Mouse (Mus musculus): ENCODE measurements around the gene Rabl6.
A peak's percentile ranks its signal among the peaks of the same experiment; 100 is the strongest.

Rabl6 gene

DNA sequence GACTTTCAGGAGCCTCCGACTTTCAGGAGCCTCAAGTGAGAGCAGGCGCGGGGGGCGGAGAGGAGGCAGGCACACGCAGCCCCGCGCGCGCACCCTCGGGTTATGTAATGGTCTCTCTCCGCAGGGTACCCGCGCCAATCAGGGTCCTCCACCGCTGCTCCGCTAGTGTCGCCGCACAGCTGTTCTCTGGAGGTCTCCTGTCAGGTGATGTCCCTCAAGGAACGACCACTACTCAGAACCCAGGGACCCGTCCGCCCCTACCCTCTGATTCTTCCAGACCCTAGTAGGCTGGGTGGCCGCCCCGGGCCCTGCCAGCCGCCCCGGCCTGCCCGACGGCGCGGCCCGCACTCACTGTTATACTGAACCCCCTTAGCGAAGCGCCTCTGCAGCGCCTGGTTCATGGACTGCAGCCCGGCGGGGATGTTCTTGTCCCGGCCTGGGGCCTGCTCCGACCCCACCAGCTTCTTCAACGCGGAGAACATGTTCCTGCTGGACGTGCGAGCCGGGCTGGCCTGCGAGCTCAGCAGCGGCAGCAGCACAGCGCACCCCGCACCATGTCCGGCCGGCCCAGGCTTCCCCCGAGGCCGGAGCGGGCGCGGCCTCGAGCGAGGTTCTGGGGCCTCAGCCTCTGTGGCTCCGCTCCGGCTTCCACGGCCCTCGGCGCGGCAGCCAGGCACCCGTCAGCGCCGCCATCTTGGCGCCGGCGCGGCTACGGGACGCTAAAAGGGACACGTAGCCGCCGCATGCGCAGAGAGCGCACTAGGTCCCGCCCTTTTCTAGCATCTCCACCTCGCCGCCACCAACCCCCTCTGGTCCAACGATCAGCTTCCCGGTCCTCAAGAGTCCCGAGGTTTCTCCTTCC is at the start of gene Rabl6:
Gene Rabl6, minus strand, starts transcription at position 761 of the 862 bp plus-strand sequence.
- peak; percentile 76 for DNase-seq (ENCODE audit: low spot score)

DNA sequence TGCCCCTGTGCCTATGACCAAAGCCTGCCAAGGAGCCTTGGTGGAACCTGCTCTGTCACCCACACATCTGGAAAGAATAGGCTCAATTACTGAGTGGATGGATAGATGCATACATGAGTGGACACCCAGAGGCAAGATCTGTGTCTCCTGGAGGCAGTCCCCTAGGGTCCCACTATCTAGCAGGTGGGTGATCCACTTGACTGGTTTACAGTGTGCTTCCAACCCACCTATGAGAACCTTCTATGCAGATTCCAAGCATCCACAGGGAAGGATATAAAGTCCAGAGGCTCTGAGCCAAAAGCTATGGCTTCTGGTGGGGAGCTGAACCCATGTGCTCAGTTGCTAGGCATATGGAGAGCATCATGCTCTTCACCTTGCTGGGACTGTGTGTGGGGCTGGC is 49.3 kb upstream of the Rabl6 start, which contains the start of gene Lcn5:
Gene Lcn5, plus strand, starts transcription at position 301 of the 400 bp plus-strand sequence.
- DNase-seq (ENCODE audit: low spot score), result no peak

DNA sequence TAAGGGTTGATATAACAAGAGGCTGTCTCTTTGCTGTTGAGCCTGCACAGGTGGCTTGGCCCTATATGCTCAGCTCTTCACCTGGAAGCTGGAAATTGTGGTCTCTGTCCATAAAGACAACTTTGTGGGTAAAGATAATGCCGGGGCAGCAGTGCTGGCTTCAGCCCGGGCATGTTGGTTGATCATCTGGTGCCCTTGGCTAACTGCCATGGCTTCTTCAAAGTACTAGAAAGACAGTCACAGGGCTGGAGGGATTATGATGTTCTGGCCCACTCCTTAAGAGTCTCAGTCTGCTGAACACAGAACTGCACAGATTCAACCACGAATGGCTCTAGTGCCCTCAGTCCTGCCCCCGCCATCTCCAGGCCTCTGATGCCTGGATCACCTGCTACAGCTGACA is 48.9 kb upstream of the Rabl6 start:
- DNase-seq (ENCODE audit: low spot score), result no peak

DNA sequence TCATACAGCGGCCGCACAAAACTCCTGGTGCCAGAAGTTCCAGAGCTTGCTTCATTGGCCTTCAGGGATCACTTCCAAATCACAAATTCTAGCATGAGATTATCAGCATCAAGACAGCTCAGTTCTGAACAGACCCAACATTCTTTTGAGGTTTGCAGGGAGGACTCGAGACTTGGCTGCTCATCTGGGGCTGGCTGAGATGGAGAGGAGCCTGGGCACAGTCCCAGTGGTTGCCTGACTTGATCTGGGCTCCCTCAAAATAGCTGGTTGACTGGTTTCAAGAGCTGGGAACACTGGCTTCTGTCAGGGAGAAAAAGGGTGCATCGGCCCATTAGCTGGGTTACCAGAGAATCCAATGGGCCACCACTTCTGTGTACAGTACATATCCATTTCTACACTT is 48.4 kb upstream of the Rabl6 start:
- DNase-seq (ENCODE audit: low spot score), result no peak

DNA sequence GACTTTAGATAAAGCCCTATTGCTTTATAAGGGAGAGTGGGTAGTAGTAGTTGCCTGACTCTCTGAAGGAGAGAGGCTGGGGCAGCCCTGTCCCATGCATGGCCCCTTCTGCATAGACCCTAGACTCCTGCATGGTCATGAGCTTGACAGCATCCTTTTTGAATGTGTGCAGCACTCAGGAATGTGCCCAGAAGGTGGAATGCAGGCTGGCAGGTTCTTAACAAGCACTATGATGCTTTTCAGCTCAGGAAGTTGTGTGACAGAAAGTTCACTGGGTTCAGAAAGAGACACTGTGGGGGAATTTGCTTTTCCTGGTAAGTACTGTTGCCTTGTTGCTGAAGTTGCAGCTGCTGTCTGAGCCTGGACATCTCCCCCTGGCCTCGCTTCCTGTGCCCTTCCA is 46.2 kb upstream of the Rabl6 start:
- DNase-seq (ENCODE audit: low spot score), result no peak

DNA sequence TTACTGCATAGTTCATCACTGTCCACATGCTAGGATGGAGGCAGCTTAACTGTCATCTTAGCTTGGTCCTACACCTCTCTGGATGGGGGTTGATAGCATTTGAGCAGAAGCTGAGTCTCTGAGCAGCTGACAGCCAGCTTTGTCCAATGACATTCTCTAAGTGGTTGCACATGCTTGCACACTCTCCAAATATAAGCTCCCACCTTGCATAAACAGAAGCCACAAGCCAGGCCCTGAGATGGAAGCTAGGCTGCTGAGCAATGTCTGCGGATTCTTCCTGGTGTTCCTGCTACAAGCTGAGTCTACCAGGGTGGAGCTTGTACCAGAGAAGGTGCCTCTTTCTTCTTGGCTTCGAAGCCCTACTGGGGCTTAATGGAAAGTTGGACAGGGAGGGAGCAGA is 44.6 kb upstream of the Rabl6 start, which contains the start of gene Lcn8:
Gene Lcn8, plus strand, starts transcription at position 219 of the 400 bp plus-strand sequence.
- DNase-seq (ENCODE audit: low spot score), result no peak

DNA sequence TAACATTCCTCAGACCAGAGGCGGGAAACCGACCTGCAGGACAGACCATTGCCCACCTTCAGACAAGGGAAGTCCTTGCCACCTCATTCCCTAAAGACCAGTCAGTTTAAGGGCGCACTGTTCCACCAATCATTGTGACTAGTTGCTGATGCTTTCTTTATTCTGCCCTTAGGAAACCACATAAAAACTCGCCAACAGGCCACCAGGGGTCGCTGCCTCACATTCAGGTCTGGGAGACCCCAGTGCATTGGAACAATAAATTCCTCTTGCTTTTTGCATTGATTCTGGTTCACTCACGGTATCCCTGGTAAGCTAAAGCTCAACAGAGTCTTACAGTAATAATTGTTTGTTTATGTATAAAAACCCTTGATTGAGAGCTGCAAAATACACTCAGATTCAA is 31.6 kb upstream of the Rabl6 start:
- DNase-seq (ENCODE audit: low spot score), result no peak

DNA sequence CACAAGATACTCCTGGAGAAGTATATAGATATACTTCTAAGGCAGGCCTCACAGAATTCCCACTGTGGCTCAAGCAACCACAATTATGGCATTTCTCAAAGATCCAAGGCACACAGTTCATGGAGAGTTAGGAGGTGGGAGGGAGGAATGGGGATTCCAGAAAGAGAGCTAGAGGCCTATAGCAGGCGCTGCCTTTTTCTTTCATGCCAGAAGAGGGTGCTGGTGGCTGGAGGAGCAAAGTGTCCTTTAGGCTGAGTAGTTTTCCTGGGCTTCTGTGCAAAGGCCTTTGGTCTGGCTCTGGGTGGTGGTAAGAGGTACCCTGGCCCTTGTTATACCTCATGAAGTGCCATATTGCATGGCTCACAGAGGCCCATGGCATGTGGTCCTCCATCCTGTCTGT is 25.7 kb upstream of the Rabl6 start:
- no peak for DNase-seq (ENCODE audit: low spot score)

DNA sequence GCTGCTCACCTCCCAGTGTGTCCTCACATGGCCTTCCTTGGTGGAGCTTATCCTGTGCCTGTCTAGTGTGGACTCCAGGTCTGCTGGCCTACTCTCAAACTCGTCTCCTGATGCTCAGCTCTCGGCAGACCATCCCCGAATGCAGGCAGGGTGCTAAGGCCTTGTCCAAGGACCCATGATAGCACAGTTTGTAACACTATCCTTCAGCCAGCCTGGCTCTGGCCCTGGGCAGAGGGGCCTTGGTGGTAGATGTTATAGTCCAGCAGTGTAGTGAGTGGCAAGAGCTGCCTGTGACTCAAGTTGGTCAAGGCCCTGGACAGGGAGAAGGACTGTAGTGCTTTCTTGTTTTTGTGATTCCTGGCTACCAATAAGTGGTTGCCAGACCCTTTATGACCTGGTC is 25.3 kb upstream of the Rabl6 start:
- DNase-seq (ENCODE audit: low spot score), result no peak

DNA sequence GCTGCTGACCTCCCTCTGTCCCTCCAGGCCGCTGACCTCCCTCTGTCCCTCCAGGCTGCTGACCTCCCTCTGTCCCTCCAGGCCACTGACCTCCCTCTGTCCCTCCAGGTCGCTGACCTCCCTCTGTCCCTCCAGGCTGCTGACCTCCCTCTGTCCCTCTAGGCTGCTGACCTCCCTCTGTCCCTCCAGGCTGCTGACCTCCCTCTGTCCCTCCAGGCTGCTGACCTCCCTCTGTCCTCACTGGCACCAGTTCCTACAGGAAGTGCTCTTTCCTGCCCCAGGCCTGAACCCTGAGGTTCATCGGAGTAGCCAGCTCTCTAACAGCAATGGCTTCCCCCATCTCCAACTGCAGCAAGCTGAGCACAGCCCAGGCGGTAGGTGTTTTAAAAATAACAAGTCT is 20.4 kb upstream of the Rabl6 start:
- no peak for DNase-seq (ENCODE audit: low spot score)

DNA sequence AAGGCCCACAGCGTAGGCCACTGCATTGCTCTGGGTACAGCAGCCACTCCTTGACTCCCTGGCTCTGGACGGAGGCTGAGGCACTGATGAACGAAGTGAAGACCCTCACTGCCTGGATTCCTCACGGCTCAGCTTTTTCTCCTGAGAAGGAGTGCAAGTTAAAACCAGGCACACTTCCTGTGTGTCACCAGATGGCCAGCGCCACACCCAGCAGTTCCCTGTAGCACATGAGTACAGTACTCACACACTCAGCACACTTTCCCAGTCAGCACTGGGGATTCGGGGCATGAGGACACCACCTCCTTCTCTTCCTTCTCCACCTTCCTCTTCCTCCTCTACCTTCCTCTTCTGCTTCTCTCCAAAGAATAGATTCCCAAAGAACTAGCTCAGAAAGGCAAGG is 19.5 kb upstream of the Rabl6 start, which contains the start of gene Fcna:
Gene Fcna, minus strand, starts transcription at position 220 of the 400 bp plus-strand sequence.
- DNase-seq (ENCODE audit: low spot score), result no peak

DNA sequence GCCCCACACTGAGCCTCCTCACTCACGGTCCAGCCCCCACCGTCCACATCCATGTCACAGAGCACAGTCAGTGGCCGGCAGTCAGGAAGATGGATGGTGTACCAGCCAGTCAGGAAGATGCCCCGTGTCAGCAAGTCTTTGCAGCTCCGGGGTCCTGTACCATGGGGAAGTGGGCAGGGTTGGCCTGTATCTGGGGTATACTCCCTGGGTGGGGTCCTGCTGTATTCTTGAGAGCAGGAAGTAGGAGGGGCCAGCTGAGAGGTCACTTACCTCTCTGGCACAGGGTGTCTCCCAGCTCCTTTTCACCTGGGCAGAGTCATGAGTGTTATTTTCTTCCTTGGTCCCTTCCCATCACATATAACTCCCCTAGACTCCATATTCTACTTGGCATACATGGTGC is 17.7 kb upstream of the Rabl6 start:
- no peak for DNase-seq (ENCODE audit: low spot score)

DNA sequence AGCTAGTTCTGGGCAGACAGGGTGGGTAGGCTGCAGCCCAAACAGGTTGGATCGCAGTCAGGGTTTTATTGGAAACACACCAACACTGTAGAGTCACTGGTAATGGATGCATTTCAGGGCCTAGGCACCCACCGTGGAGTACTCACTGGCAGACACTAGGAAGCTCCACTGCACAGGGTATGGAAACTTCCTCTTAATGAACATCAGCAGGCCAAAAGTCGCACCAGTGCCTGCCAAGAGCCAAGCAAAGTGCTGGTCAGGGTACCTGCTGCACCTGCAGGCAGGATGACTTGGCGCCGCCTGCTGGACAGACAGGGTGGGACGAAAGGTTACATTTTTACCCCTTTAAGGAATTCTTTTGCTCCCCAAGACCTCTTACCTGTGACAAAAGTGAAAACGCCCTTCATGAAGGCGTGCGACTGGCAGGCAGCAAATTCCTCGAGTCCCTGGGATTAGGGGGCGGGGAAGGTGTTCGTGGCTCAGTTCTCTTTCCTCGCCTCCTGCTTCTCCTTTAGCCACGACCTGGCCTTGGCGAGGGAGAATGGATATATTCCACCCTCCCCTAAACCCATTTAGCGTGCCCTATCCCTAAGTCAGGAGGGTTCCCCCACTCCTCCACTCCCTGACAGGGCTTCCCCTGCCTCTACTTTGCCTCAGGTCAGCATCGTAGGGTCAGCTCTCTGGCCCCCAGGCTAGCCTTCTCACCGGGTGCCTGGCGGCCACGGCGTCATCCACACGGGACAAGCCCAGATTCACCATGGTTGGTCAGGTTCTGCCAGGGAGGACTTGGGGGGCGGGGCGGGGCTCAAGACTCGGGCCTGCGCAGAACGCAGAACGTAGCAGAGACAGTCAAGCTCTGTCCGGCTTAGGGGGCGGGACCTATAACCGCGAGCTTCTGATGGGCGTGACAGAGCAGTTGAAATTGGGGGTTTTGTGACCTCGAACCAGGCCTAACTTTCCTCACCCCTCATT is 13.2 kb upstream of the Rabl6 start, which contains the start of gene Tmem141:
Gene Tmem141, minus strand, starts transcription at position 777 of the 972 bp plus-strand sequence.
- peak; percentile 18 for DNase-seq (ENCODE audit: low spot score)

DNA sequence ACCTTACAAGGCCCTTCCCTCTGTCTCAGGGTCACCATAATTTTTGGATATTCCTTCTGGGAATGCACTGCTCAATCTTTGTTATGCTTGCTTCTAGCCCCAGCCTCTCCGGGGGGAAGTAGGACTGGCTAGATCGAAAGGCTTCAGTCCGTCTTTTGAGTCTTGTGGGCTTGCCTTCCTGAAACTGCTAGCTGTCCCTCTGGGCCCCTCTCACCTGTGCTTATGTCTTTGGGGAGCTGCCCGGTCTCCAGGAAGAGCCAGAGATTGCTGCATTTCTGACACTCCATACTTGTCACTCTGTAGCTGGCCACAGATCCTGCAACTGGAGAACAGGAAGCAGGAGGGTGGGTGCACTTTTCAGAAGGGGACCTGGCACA is 12.5 kb upstream of the Rabl6 start:
- no peak for DNase-seq (ENCODE audit: low spot score)

DNA sequence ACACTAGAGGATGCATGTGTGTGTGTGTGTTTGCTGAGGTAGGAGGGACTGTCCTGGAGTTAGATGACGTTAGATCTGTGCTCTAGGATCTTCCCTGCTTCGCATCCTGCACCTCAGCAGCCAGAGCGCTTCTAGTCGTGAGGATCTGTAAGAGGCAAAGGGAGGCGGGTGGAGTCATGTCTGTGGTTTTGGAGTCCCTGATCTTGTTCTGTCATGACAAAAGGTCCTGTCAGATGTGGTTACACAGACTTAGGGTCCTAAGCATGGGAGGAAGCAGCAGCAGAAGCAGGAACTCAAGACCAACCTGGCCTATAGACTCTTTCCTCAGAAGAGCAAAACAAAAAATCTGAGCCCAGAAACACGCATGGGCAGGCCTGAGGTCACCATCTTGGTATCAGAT is 12.1 kb upstream of the Rabl6 start:
- no peak for DNase-seq (ENCODE audit: low spot score)

DNA sequence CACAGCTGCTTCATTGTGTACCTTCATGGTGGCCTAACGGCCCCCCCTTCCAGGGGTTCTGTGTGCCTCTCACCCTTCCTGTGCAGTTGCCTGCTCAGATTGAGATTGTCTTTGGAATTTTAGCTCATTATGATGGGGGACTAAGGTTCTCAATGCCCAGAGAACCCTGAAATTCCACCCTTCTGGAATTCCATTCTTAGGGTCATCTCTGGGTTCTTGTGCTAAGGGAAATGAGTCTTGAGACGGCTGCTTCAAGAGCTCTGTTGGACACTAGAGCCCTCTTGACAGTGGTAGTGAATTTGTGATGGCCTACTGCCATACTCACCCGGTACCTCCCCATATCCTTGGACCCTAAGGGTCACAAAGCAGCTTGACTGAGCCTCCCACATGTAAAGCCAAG is 9.3 kb upstream of the Rabl6 start, which contains the start of gene Ccdc183:
Gene Ccdc183, minus strand, starts transcription at position 101 of the 400 bp plus-strand sequence.
- no peak for DNase-seq (ENCODE audit: low spot score)

DNA sequence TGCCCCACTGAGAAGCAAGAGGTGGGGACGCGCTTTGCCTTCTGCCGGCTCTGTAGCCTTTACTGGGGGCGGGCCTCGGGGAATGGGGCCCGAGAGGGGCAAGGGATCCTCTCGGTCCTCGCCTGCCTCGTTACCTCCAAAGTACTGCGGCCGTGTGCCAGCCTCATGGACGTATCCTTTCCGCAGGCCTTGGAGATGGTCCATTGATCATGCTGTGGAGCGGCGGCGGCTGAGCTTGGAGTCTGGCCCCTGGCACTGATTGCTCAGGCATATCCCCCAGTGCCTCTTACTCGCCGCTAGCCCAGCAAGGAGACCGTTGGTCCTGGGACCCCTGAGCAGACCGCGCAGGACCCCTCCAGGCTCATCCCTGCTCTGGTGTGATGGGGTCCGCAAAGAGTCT is 8.1 kb upstream of the Rabl6 start:
- DNase-seq (ENCODE audit: low spot score), result no peak

DNA sequence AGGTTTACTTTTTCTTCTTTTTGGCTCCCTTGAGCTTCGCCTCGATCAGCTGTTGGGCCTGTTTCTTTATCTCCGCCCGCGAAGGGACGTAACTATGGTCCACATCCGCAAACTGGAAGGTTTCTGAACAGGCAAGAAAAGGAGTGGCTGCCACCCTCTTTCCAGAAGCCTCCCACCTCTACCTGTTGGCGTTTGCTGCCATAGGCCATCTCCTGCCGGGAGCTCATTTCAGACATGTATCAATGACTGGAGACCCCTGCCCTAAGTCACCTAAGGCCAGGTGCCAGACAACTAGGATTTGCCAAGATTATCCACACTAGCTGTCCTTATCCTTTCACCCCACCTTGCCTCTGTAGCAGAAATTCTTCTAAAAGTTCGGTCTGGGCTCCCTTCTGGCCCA is 350 bp upstream of the Rabl6 start:
- no peak for DNase-seq (ENCODE audit: low spot score)

DNA sequence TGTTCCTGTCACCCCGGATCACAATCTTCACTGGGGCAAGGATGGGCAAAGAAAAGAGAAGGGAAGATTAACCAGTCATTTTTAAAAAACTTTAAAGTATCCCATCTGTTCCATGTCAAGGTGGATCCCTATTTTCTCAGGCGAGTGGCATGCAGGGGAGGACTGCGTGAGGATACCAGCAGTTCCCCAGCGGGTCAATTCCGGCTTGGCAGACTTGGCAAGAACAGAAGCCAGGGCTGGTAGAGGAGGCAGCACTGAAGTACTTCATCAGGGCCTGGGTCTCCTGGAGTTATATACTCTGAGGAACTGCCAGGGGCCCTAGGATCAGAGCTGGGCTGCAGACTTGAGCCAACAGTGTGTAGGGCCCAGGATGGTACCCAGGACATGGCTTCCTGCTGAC is 5.8 kb downstream of the Rabl6 start:
- DNase-seq (ENCODE audit: low spot score), result no peak

DNA sequence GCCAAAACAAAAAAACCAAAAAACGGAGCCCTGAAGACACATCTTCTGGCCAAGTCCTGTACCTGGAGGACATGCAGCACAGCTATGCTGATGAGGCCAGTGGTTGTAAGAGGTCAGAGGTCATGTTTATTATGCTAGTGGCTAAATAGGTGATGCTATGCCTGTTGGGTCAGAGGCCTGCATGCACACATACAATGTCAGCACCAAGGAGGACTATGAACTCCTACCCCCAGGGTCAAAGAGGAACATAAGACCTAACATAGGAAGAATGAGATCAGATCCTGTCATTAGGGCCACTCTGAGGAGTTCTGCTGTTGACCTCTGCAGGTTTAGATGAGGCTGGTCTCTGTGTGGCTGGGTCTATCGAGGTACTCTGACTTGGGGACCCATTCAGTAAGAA is 8.3 kb downstream of the Rabl6 start:
- DNase-seq (ENCODE audit: low spot score), result no peak

DNA sequence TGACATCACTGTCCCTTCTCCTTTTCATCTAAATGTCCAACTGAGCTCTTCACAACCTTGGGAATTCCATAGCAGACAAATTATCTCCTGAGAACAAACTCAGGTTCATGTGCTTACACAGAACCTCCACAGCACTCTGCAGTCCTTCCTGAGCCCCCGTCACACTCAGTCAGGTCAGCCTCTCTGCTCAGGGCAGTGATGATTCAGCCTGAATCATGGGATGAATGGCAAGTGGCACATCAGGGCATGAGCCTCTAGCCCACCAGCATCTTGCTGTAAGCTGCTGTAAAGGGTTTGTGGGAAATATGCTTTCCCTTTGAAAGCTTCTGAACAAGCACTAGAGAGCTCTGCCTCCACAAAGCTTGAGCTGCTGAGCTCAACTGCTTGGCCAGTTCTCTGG is 9.6 kb downstream of the Rabl6 start:
- DNase-seq (ENCODE audit: low spot score), result no peak

DNA sequence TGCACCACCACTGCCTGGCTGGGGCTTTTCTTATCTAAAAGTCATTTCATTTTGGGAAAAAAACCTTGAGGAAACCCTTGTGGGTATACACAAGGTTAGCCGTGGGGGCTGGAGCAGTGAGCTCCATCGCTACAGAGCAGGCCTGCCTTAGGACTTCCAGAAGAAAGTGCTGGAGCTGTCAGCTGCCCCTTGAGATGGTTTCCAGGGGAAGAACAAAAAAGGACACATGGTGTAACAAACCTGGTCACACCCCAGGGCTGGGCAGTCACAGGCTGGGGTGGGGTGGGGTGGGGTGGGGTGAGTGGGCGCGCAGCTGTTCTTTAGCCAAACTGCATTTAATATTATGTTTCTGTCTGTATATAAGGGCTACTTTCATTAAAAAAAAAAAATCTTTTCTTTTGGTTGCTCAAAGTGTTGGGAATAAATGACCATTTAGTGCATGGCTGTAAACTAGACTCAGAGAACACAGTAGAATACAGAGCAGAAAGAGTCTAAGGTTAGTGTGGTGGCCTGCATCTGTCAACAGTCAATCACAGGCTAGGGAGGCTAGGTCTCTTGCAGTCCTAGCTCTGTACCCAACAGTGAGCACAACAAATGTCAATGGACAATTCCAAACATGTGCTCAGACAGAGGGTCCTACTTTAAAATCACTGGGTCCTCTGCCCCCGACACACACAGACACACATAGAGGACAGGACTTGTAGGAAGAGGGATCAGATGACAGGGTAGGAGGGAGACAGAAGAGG is 11.4 kb downstream of the Rabl6 start:
- DNase-seq (ENCODE audit: low spot score), result no peak

Measured in spleen, adult 12 weeks (tissue).